Mouse (Mus musculus) midbrain, embryonic 13.5 days (tissue): ENCODE results near the gene Tbc1d17. TPM values are rescaled to one million over a fixed set of nuclear protein-coding genes. Genes with fewer than 3 reads are reported as not detected.

ENCODE experiments used
- ATAC-seq: fragments of 200-750 bp; cut with Nextera tagmentation; 2 replicates; pipeline ENCODE4 v1.8.0; 2017; ENCODE audit warnings: mild to moderate bottlenecking, moderate TSS enrichment, moderate library complexity
- H3K27ac ChIP-seq: fragments of 300-500 bp; sonication (generic); 2 replicates; pipeline ENCODE4 v1.5.1; 2015; ENCODE audit warnings: inconsistent platforms, mild to moderate bottlenecking, moderate library complexity
- H3K27me3 ChIP-seq: fragments of 300-500 bp; sonication (generic); 2 replicates; pipeline ENCODE4 v1.6.1; 2015; ENCODE audit warnings: mild to moderate bottlenecking, inconsistent platforms
- H3K36me3 ChIP-seq: fragments of 300-500 bp; sonication (generic); 2 replicates; pipeline ENCODE4 v1.6.1; 2015; ENCODE audit warnings: mild to moderate bottlenecking, inconsistent platforms
- H3K4me1 ChIP-seq: fragments of 300-500 bp; sonication (generic); replicated peaks from 2 replicates; pipeline ENCODE4 v1.6.1; 2015; ENCODE audit warnings: inconsistent platforms
- H3K4me2 ChIP-seq: fragments of 300-500 bp; sonication (generic); replicated peaks from 2 replicates; pipeline ENCODE4 v1.6.1; 2015; ENCODE audit warnings: moderate library complexity, mild to moderate bottlenecking, inconsistent platforms
- H3K4me3 ChIP-seq: fragments of 300-500 bp; sonication (generic); replicated peaks from 2 replicates; pipeline ENCODE4 v1.5.1; 2015; ENCODE audit warnings: mild to moderate bottlenecking, inconsistent platforms
- H3K9ac ChIP-seq: fragments of 300-500 bp; sonication (generic); replicated peaks from 2 replicates; pipeline ENCODE4 v1.6.1; 2015; ENCODE audit warnings: mild to moderate bottlenecking, inconsistent platforms
- H3K9me3 ChIP-seq: fragments of 300-500 bp; sonication (generic); 2 replicates; pipeline ENCODE4 v1.6.1; 2016; ENCODE audit warnings: mild to moderate bottlenecking, inconsistent platforms
- WGBS: fragments of 180-500 bp; shearing (Covaris S2); methylation state at CpG from one replicate; pipeline ENCODE4 v1.1.7; 2015; 5-methylcytosine and 5-hydroxymethylcytosine counted together
- polyA plus RNA-seq: library from polyadenylated mRNA; unstranded; fragments of >200 nt; fragmentation: Nextera tagmentation; extraction: Ambion mirVana; gene quantifications from 2 replicates; pipeline ENCODE4 v1.2.1, GENCODE M21; 2015

The Tbc1d17 gene
- 109 and 110 TPM in 2 replicates for polyA plus RNA-seq

DNA sequence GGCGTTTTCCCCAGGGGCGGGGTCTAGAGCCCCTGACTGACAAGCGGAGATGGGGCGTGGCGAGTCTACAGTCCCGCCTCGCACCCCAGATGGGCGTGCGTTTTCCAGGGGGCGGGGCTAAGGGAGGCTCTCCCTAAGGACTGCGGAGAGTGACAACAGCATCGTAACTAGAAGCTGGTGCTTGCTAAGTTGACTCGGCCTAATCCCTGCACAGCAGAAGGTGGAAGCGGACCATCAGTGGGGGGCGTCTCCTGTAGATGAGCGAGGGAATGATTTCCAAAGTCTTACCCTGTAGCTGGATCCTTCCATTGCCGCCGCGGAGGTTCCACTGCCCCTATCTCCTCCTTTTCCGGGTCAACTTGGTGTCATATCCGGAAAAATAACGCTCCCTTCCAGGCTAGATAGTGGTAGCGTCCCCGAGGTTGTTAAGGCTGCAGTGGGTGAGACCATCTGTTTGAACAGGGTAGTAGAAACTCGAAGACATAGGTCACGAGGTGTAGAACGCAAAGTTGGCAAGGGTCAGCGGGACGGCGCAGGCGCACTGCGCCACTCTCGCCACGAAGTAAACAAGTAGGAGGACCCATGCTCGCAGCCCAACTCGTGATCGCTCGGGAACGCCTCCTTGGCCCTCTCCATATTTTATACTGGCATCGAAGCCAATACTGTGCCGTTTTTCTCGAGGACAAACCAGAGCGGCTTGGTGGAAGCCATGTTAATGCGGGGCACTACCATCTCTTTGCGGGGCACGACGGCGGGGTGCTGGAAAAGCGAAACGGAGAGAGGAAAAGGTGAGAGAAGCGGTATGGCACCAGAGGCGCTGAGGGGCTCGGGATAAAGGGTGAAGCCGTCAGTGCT lies at the start of gene Tbc1d17, which contains the start of gene Akt1s1:
Tbc1d17 (minus strand) TSS at position 519 of the 855 bp plus-strand sequence.
Akt1s1 (plus strand) TSS at position 431 of the 855 bp plus-strand sequence.
- H3K4me3 ChIP-seq, result peak within 1 kb of the TSS; percentile 75
- peak; percentile 84 for ATAC-seq
- peaks cover 48% of the 10 kb centered on the region for H3K36me3 ChIP-seq
- peaks cover 43% of the 10 kb centered on the region for H3K4me1 ChIP-seq
- H3K27me3 ChIP-seq, result no peaks in the 10 kb centered on the region
- H3K27ac ChIP-seq, result peak within 1 kb of the TSS; percentile 97
- H3K9ac ChIP-seq, result peak within 1 kb of the TSS; percentile 86
- under 1% methylated on average over 54 of the region's 54 CpGs for WGBS
- no peaks in the 10 kb centered on the region for H3K9me3 ChIP-seq
- H3K4me2 ChIP-seq, result peak within 1 kb of the TSS; percentile 89

DNA sequence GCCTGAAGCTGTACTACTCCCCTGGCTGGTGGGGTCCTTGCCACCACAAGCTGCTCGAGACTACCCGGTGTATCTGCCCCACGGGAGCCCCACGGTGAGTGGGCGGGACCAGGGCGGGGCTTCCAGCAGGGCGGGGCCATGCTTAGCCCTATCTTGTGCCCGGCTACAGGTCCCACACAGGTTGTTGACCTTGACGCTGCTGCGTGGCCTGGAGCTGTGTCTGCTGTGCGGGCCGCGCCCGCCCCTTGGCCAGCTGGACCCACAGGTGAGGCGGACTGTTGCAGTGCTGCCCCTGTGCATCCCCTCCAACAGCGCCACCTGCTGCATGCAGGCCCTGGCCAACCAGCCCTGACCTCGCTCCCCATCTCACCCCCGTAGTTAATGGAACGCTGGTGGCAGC lies 49.7 kb upstream of the Tbc1d17 start:
- H3K4me1 ChIP-seq, result peaks cover 63% of the 10 kb centered on the region
- ATAC-seq, result no peak
- 44% methylated on average over 19 of the region's 19 CpGs for WGBS
- H3K9me3 ChIP-seq, result no peaks in the 10 kb centered on the region
- H3K9ac ChIP-seq, result peak overlapping the region; percentile 39; the same call in 1 of the 2 replicates
- H3K27me3 ChIP-seq, result no peaks in the 10 kb centered on the region
- H3K36me3 ChIP-seq, result peaks cover 49% of the 10 kb centered on the region
- H3K27ac ChIP-seq, result no peak overlapping the region
- H3K4me2 ChIP-seq, result 0 out of 2 replicates have a peak overlapping the region, but pooled peaks have one; percentile 20
- H3K4me3 ChIP-seq, result no peak overlapping the region

DNA sequence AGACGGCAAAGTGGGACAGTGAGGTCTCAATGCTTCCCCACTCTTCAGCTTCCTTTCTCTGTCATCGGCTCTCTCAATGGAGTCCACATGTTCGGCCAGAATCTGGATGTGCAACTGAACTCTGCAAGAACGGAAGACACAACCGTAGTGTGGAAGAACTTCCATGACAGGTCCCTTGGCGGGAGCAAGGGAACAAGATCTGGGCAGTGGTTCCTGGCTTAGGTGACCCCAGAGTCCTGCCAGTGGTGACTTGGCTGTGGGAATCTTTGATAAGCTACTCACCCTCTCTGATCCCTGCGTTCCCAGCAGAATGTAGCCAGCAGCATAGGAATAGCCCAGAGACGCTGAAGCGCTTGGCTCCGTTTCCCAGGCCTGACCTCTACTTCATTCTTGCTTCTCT lies 47.6 kb upstream of the Tbc1d17 start:
- peaks cover 68% of the 10 kb centered on the region for H3K4me1 ChIP-seq
- no peaks in the 10 kb centered on the region for H3K9me3 ChIP-seq
- peak overlapping the region; percentile 82 for H3K4me2 ChIP-seq
- ATAC-seq, result no peak
- 27% methylated on average over 10 of the region's 10 CpGs for WGBS
- H3K9ac ChIP-seq, result peak overlapping the region; percentile 71
- peaks cover 28% of the 10 kb centered on the region for H3K36me3 ChIP-seq
- peak overlapping the region; percentile 56 for H3K4me3 ChIP-seq
- no peaks in the 10 kb centered on the region for H3K27me3 ChIP-seq
- H3K27ac ChIP-seq, result peak overlapping the region; percentile 95

DNA sequence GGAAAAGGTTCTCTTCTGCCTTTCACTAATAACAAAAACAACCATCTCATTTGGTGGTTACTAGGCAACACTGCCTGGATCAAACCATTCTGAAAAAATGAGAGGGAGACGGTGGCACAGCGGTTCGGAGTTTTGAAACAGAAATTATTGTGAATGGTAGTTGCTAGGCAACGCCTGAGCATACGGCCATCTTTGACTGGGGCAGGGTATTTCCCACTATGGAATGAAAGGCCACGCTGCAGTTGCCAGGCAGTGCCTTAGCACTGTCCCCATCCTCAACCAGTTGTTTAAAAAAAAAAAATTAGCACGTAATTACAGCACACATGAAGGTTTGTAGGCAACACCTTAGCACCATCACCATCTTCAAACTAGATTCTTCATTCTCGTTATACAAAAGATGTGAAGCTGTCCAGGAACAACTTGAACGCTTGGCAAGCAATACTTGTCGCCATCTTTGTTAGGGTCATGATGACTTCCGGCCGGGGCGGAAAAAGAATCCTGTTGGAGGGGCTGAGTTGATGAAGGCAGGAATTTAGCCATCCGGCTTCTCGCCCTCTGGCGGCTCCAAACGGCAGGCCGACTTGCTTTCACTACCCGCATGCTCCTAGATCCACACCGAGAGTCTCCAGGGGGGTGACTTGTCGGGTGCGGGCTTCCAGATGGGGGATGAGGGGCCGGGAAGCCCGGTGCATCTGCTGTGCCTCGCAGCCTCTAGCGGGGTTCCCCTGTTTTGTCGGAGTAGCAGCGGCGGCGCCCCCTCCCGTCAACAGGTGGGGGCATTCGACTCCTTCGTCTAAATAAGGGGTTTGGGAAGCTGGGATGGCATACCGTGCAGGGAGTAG lies 46.9 kb upstream of the Tbc1d17 start, which contains the start of gene Fuz:
Fuz (plus strand) TSS at position 487 of the 842 bp plus-strand sequence.
- H3K9ac ChIP-seq, result peak within 1 kb of the TSS; percentile 71
- peak within 1 kb of the TSS; percentile 56 for H3K4me3 ChIP-seq
- H3K9me3 ChIP-seq, result no peaks in the 10 kb centered on the region
- H3K4me2 ChIP-seq, result peak within 1 kb of the TSS; percentile 82
- WGBS, result under 1% methylated on average over 34 of the region's 34 CpGs
- peak; percentile 76 for ATAC-seq
- no peaks in the 10 kb centered on the region for H3K27me3 ChIP-seq
- H3K4me1 ChIP-seq, result peaks cover 68% of the 10 kb centered on the region
- peak within 1 kb of the TSS; percentile 95 for H3K27ac ChIP-seq
- peaks cover 23% of the 10 kb centered on the region for H3K36me3 ChIP-seq

DNA sequence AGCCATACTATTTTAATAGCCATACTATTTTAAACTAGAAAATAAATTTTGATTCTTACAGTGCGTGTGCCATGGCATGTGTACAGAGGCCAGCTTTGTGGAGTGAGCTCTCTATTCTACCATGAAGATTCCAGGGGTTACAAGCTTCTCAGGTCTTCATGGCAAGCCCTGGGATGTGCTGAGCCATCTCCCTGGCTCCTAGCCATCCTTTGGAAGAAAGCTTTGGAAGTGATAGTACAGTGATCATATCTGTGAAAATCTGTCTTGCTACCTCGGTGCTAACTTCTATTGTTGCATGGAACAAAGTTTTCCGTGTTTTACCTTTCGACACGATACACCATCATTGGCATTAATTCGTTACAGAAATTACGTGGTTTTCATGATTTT lies 46.3 kb upstream of the Tbc1d17 start:
- Histone ChIP-seq H3K36me3 (peaks cover 23% of the 10 kb centered on the region), H3K9ac (peak overlapping the region; percentile 28; the same call in 1 of the 2 replicates), H3K4me1 (peaks cover 68% of the 10 kb centered on the region), H3K4me2 (peak overlapping the region; percentile 82), H3K4me3 (peak overlapping the region; percentile 56), H3K27ac (peak overlapping the region; percentile 95), H3K9me3 (no peaks in the 10 kb centered on the region), H3K27me3 (no peaks in the 10 kb centered on the region)
- ATAC-seq, result no peak; the same call in 1 of the 2 replicates
- 23% methylated on average over 7 of the region's 7 CpGs for WGBS

DNA sequence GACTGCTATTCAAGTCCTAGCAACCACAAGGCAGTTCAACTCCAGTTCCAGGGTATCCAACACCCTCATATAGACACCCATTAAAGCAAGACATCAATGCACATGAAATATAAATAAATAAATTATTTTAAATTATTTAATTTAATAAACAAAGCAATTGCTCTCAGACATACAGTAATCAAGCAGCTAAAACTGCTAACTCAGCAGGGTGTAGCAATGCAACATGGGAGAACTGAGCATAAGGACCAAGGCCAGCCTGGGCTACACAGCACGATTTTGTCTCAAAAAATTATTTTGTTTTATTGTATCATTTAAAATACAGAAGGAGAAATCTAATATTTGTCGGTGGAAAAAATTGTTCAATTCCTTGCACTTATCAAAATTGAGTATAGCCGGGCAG lies 45.3 kb upstream of the Tbc1d17 start:
- H3K4me3 ChIP-seq, result no peak overlapping the region
- H3K36me3 ChIP-seq, result peaks cover 20% of the 10 kb centered on the region
- WGBS, result 94% methylated on average over 3 of the region's 3 CpGs
- ATAC-seq, result no peak
- H3K4me2 ChIP-seq, result no peak overlapping the region; the same call in 1 of the 2 replicates
- peaks cover 76% of the 10 kb centered on the region for H3K4me1 ChIP-seq
- no peaks in the 10 kb centered on the region for H3K27me3 ChIP-seq
- H3K9me3 ChIP-seq, result no peaks in the 10 kb centered on the region
- peak overlapping the region; percentile 95 for H3K27ac ChIP-seq
- no peak overlapping the region for H3K9ac ChIP-seq

DNA sequence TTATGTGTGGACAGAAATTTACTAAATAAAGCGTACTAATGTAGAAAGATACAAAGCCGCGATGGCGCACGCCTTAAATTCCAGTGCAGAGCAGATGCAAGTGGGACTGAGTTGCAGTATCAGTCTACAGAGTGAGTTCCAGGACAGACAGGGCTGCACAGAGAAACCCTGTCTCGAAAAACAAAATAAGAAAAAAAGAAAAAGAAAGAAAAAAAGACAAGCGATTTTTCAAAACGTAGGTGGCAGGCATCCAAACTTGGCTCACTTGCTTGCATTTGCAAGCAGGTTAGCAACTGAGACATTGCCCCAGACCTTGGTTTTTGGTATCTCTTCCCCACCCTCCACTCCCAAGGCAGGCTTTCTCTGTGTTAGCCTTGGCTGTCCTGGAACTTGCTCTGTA lies 44.3 kb upstream of the Tbc1d17 start:
- H3K4me3 ChIP-seq, result peak overlapping the region; percentile 82
- ATAC-seq, result no peak
- H3K4me2 ChIP-seq, result peak overlapping the region; percentile 98
- 2% methylated on average over 8 of the region's 8 CpGs for WGBS
- peaks cover 23% of the 10 kb centered on the region for H3K36me3 ChIP-seq
- H3K27me3 ChIP-seq, result no peaks in the 10 kb centered on the region
- no peaks in the 10 kb centered on the region for H3K9me3 ChIP-seq
- peak overlapping the region; percentile 95 for H3K27ac ChIP-seq
- H3K9ac ChIP-seq, result 0 out of 2 replicates have a peak overlapping the region, but pooled peaks have one; percentile 39
- H3K4me1 ChIP-seq, result peaks cover 78% of the 10 kb centered on the region

DNA sequence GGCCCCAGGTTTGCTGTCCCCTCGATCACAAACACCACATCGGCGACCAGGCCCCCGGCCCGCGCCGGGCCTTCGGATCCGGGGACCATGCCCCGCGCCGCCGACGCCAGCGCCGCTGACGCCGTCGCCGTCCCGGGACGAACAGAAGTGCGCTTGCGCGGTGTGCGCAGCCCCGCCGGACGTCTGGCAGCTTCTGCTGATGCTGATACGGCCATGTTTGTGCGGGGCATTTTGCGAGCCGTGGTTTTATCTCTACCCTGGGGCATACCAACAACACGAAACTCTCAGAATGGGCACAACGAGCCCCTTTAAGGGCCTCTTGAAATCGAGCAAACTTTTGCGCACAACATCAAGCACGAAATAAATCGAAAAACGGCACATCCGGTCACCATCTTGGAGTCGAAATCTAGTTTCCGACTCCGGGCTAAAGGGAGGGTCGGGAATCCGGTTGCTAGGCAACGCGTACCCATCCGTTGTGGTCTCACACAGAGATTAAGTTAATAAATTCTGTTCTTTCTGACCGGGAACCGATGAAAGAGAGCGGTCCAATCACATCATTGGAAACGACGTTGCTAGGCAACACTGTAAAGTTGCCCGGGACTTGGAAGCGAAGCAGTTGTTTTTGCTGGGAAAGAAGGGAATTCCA lies 43.5 kb upstream of the Tbc1d17 start, which contains the start of gene Med25:
Med25 (minus strand) TSS at position 437 of the 646 bp plus-strand sequence.
- Histone ChIP-seq H3K36me3 (peaks cover 23% of the 10 kb centered on the region), H3K9ac (peak within 1 kb of the TSS; percentile 89), H3K4me2 (peak within 1 kb of the TSS; percentile 98), H3K27ac (peak within 1 kb of the TSS; percentile 97), H3K4me3 (peak within 1 kb of the TSS; percentile 82), H3K9me3 (no peaks in the 10 kb centered on the region), H3K27me3 (no peaks in the 10 kb centered on the region), H3K4me1 (peaks cover 74% of the 10 kb centered on the region)
- peak; percentile 68 for ATAC-seq
- under 1% methylated on average over 56 of the region's 56 CpGs for WGBS

DNA sequence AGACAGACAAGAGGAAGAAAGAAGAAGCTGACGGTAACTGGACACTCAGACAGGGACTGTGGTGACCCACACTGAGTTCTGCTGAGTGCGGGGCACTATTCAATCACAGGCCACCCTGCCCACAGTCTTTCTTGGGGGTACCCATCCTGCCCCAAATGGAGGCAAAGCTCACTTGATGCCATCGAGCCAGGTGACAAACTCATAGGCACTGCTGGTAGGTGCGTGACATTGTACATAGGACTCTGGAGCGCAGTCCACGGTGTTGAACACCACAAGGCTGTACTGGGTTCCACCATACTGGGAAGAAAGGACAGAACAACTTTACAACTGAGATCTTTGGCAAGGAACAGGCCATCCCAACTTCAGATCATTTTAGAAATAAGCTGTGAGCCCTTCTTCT lies 42.7 kb upstream of the Tbc1d17 start:
- Histone ChIP-seq H3K27ac (peak overlapping the region; percentile 97), H3K9ac (peak overlapping the region; percentile 89), H3K4me1 (peaks cover 69% of the 10 kb centered on the region), H3K36me3 (peaks cover 31% of the 10 kb centered on the region), H3K27me3 (no peaks in the 10 kb centered on the region), H3K9me3 (no peaks in the 10 kb centered on the region), H3K4me2 (peak overlapping the region; percentile 98), H3K4me3 (peak overlapping the region; percentile 82)
- 15% methylated on average over 6 of the region's 6 CpGs for WGBS
- ATAC-seq, result no peak

DNA sequence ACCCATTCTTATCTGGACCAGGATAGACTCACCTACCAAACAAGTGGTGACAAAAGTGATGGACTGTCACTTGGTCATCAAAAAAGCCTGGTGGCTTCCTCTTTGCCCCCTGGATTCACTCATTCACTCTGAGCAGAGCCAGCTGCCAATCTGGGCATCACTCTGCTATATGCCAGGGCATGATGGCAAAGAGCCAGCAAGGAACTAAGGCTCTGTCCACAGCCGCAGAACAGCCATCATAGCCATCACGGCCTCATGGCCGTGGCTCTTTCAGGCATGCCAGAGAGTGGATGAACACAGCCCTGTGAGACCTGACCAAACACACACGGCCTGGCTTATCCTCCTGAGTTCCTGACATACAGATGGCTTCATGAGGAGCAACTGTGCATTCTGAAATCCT lies 41.9 kb upstream of the Tbc1d17 start:
- H3K9me3 ChIP-seq, result no peaks in the 10 kb centered on the region
- H3K9ac ChIP-seq, result peak overlapping the region; percentile 89
- no peaks in the 10 kb centered on the region for H3K27me3 ChIP-seq
- H3K36me3 ChIP-seq, result peaks cover 40% of the 10 kb centered on the region
- no peak overlapping the region for H3K27ac ChIP-seq
- peaks cover 64% of the 10 kb centered on the region for H3K4me1 ChIP-seq
- H3K4me3 ChIP-seq, result peak overlapping the region; percentile 82
- no peak for ATAC-seq
- peak overlapping the region; percentile 98 for H3K4me2 ChIP-seq
- 80% methylated on average over 4 of the region's 4 CpGs for WGBS

DNA sequence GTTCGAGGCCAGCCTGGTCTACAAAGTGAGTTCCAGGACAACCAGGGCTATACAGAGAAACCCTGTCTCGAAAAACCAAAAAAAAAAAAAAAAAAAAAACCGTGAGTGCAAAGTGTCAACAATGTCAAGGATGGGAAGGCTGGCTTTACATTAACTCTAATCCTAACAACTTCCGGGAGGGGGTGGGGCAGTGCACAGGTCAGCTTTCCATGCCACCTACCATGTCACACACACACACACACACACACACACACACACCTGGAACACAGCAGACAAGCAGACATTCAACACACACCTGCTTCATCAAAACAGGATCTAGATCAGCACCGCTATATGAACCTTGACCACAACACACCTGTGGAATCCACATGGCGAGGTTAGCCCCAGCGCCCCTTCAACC lies 41.3 kb upstream of the Tbc1d17 start:
- Histone ChIP-seq H3K9me3 (no peaks in the 10 kb centered on the region), H3K36me3 (peaks cover 45% of the 10 kb centered on the region), H3K4me1 (peaks cover 63% of the 10 kb centered on the region), H3K4me3 (peak overlapping the region; percentile 82), H3K27me3 (no peaks in the 10 kb centered on the region), H3K4me2 (peak overlapping the region; percentile 98), H3K9ac (0 out of 2 replicates have a peak overlapping the region, but pooled peaks have one; percentile 89), H3K27ac (no peak overlapping the region)
- no peak for ATAC-seq
- 94% methylated on average over 7 of the region's 7 CpGs for WGBS
